8 mouse cellular contexts compared by ENCODE assay signal in the genomic region with DNA sequence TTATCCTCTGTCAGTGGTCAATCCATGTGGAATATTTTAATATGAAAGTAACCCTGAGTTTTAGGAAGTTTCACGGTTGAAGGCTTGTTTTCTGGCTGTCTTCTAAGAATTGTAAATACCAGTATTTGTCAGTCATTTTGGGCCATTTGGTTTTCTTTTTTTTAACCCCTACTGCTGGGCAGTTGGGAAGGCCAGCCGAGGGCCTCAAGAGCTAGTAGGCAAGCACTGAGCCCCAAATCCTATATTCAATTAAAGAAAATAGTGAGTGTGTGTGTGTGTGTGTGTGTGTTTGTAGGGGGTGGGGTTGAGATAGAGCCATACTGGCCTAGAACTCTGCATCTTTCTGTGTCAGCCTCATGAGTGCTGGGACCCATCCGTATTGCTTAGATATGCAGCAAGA. TPM values are rescaled to one million over a fixed set of nuclear protein-coding genes. Genes with fewer than 3 reads are reported as not detected.
DNase-seq lines count a peak whose midpoint lies in the region; ATAC-seq and TF ChIP-seq lines count a peak whose summit lies in the region.

No protein-coding gene starts in this region.

- H3K79me2 ChIP-seq in MEL (ENCODE audit: control insufficient read depth, insufficient read depth, low read length, poor library complexity), result peaks cover 59% of the 10 kb centered on the region
- H3K79me2 ChIP-seq in macrophage (ENCODE audit: inconsistent target), result peaks cover 60% of the 10 kb centered on the region

- H3K9me3 ChIP-seq in heart, embryonic 13.5 days, result no peaks in the 10 kb centered on the region
- H3K9me3 ChIP-seq in MEL (replicated peaks; ENCODE audit: insufficient read depth, low read length), result no peaks in the 10 kb centered on the region
- H3K9me3 ChIP-seq in hindbrain, embryonic 10.5 days, result no peaks in the 10 kb centered on the region

- H3K4me1 ChIP-seq in heart, embryonic 13.5 days, result peaks cover 19% of the 10 kb centered on the region
- H3K4me1 ChIP-seq in MEL (ENCODE audit: control insufficient read depth in 1 of 2, insufficient read depth in 2 of 2, low read length in 2 of 2), result peaks cover 0 to 12% of the 10 kb centered on the region in 2 experiments; a peak in 3 of 4 replicates
- peaks cover 13% of the 10 kb centered on the region for H3K4me1 ChIP-seq in hindbrain, embryonic 10.5 days (replicated peaks)

- no peak for TF ChIP-seq EP300 in MEL (IDR thresholded peaks at IDR 0.05; ENCODE audit: low read depth in 1 of 2, low read length in 2 of 2)

- peak overlapping the region; percentile 90 for H3K4me2 ChIP-seq in heart, embryonic 13.5 days

- DNase-seq in heart, adult 8-10 months (ENCODE audit: low spot score), result no peak
- no peak for DNase-seq in MEL (ENCODE audit: low read depth, low spot score)
- DNase-seq in hindbrain, embryonic 10.5 days (ENCODE audit: low spot score), result no peak
- no peak for DNase-seq in adrenal gland, postnatal 25 days
- DNase-seq in adrenal gland, postnatal 14 days, result no peak

- peak overlapping the region; percentile 98 for H3K9ac ChIP-seq in heart, embryonic 13.5 days
- peak overlapping the region; percentile 97 for H3K9ac ChIP-seq in MEL (ENCODE audit: control insufficient read depth, low read depth, low read length, poor library complexity, severe bottlenecking)

- no peaks in the 10 kb centered on the region for H3K27me3 ChIP-seq in heart, embryonic 13.5 days (replicated peaks)
- no peaks in the 10 kb centered on the region for H3K27me3 ChIP-seq in MEL (ENCODE audit: control insufficient read depth in 1 of 2, insufficient read depth in 2 of 2, low read length in 2 of 2)
- no peaks in the 10 kb centered on the region for H3K27me3 ChIP-seq in hindbrain, embryonic 10.5 days (ENCODE audit: insufficient read depth, poor library complexity, severe bottlenecking)

- H3K36me3 ChIP-seq in heart, embryonic 13.5 days, result peaks cover 31% of the 10 kb centered on the region
- H3K36me3 ChIP-seq in MEL (ENCODE audit: control insufficient read depth in 1 of 2, insufficient read depth in 2 of 2, low read length in 2 of 2) (peaks cover 15 to 19% of the 10 kb centered on the region in 2 experiments), macrophage (ENCODE audit: inconsistent target) (peaks cover 20% of the 10 kb centered on the region)
- H3K36me3 ChIP-seq in hindbrain, embryonic 10.5 days, result peaks cover 30% of the 10 kb centered on the region

- H3K4me3 ChIP-seq in heart, embryonic 13.5 days, result peak overlapping the region; percentile 97
- H3K4me3 ChIP-seq in MEL (ENCODE audit: control insufficient read depth in 1 of 2, insufficient read depth in 1 of 2, low read depth in 2 of 2, low read length in 2 of 2) (peak overlapping the region; percentile 96 to 99), macrophage (ENCODE audit: inconsistent target) (peak overlapping the region; percentile 89)
- peak overlapping the region; percentile 79 for H3K4me3 ChIP-seq in hindbrain, embryonic 10.5 days

- 56% methylated on average over 3 of the region's 3 CpGs for WGBS in heart, embryonic 13.5 days
- 77% methylated on average over 3 of the region's 3 CpGs for WGBS in hindbrain, embryonic 10.5 days
- 42% methylated on average over 3 of the region's 3 CpGs for WGBS in macrophage (ENCODE audit: missing documents)

- no peak for ATAC-seq in heart, embryonic 13.5 days (ENCODE audit: extremely low read depth, insufficient number of reproducible peaks, low FRiP score, low TSS enrichment)
- ATAC-seq in frontal cortex, adult (ENCODE audit: low TSS enrichment), result no peak

- TF ChIP-seq CTCF in MEL (IDR thresholded peaks at IDR 0.05 in 2 of 3, conservative IDR thresholded peaks at IDR 0.05 in 1 of 3; ENCODE audit: control insufficient read depth in 1 of 3, insufficient read depth in 1 of 3, low read depth in 2 of 3, low read length in 3 of 3, poor library complexity in 1 of 3, severe bottlenecking in 1 of 3), result no peak

- TF ChIP-seq POLR2A in MEL (IDR thresholded peaks at IDR 0.05; ENCODE audit: control insufficient read depth in 1 of 2, insufficient read depth in 1 of 2, low read depth in 1 of 2, low read length in 2 of 2, poor library complexity in 1 of 2), result no peak

- peak overlapping the region; percentile 98; the same call in 1 of the 2 replicates for H3K27ac ChIP-seq in heart, embryonic 13.5 days (replicated peaks)
- H3K27ac ChIP-seq in MEL (ENCODE audit: control insufficient read depth, low read depth, low read length), result no peak overlapping the region
- H3K27ac ChIP-seq in hindbrain, embryonic 10.5 days, result no peak overlapping the region
- peak overlapping the region; percentile 71; the same call in 1 of the 2 replicates for H3K27ac ChIP-seq in macrophage

- TF ChIP-seq RAD21 in MEL (IDR thresholded peaks at IDR 0.05; ENCODE audit: low read depth, low read length), result no peak

TF ChIP-seq in MEL, 35 proteins besides CTCF, POLR2A, EP300 and RAD21:
- no peak for TF ChIP-seq JUND (IDR thresholded peaks at IDR 0.05; ENCODE audit: low read depth, low read length)
- TF ChIP-seq GATA1 (IDR thresholded peaks at IDR 0.05; ENCODE audit: low read depth, low read length), result no peak
- TF ChIP-seq MYB (IDR thresholded peaks at IDR 0.05; ENCODE audit: low read depth, low read length), result no peak
- TF ChIP-seq ZKSCAN1 (IDR thresholded peaks at IDR 0.05; ENCODE audit: low read depth, low read length), result no peak
- TF ChIP-seq GABPA (IDR thresholded peaks at IDR 0.05; ENCODE audit: low read depth, low read length), result no peak
- no peak for TF ChIP-seq TAL1 (IDR thresholded peaks at IDR 0.05; ENCODE audit: low read length)
- TF ChIP-seq KAT2A (conservative IDR thresholded peaks at IDR 0.05; ENCODE audit: low read depth, low read length), result no peak
- TF ChIP-seq MAX (IDR thresholded peaks at IDR 0.05; ENCODE audit: low read length), result no peak
- TF ChIP-seq MYC (IDR thresholded peaks at IDR 0.05; ENCODE audit: low read depth, low read length), result no peak
- no peak for TF ChIP-seq SIN3A (IDR thresholded peaks at IDR 0.05; ENCODE audit: low read length)
- no peak for TF ChIP-seq POLR2AphosphoS2 (IDR thresholded peaks at IDR 0.05; ENCODE audit: low read length)
- TF ChIP-seq MXI1 (IDR thresholded peaks at IDR 0.05; ENCODE audit: low read depth, low read length), result no peak
TF ChIP-seq in MEL: peak in this region for 0.

RNA-seq across cellular contexts. Expression of gene Psma3, which starts 1.5 kb away (rescaled TPM):
- polyA plus RNA-seq in heart, embryonic 13.5 days (2015; fragmentation: Nextera tagmentation; extraction: Ambion mirVana), result 453 and 467 TPM in 2 replicates
- total RNA-seq in heart, adult 8-10 months (2022), result 100 to 1,000 TPM; 168 to 195 (median 176) TPM
- total RNA-seq in MEL (2012; rRNA removed), result 304 and 348 TPM in 2 replicates
- polyA plus RNA-seq in MEL (2012; ENCODE audit: insufficient read depth in 1 of 2, insufficient read length in 2 of 2, low read depth in 1 of 2, low replicate concordance in 2 of 2, missing spikeins in 1 of 2) (100 to 1,000 TPM in 1 of 2 experiments, not detected in 1; 295 TPM), macrophage (2018) (163 to 269 TPM (median 248 TPM) in 3 replicates)
- 605 and 630 TPM in 2 replicates for polyA plus RNA-seq in hindbrain, embryonic 10.5 days (2016; fragmentation: Nextera tagmentation; extraction: Ambion mirVana)
- total RNA-seq in macrophage (2018; cell fraction: chromatin; rRNA removed), result 100 to 1,000 TPM; 126 to 282 (median 203) TPM
- total RNA-seq in macrophage (2018; cell fraction: cytosol; rRNA removed), result 100 to 1,000 TPM; 131 to 253 (median 177) TPM
- 100 to 1,000 TPM; 100 to 256 (median 165) TPM for total RNA-seq in macrophage (2018; cell fraction: nucleus; rRNA removed)
- total RNA-seq in adrenal gland, postnatal 25 days (2021), result 332 and 408 TPM in 2 replicates
- 336 and 360 TPM in 2 replicates for total RNA-seq in adrenal gland, postnatal 14 days (2021)

RNA-seq across cellular contexts. Expression of gene Actr10, which starts 38.2 kb away (rescaled TPM):
- 181 and 194 TPM in 2 replicates for polyA plus RNA-seq in heart, embryonic 13.5 days (2015; fragmentation: Nextera tagmentation; extraction: Ambion mirVana)
- total RNA-seq in heart, adult 8-10 months (2022), result 100 to 1,000 TPM; 120 to 137 (median 129) TPM
- 78.7 and 87.9 TPM in 2 replicates for total RNA-seq in MEL (2012; rRNA removed)
- 100 to 1,000 TPM in 1 of 2 experiments, not detected in 1; 109 TPM for polyA plus RNA-seq in MEL (2012; ENCODE audit: insufficient read depth in 1 of 2, insufficient read length in 2 of 2, low read depth in 1 of 2, low replicate concordance in 2 of 2, missing spikeins in 1 of 2)
- polyA plus RNA-seq in hindbrain, embryonic 10.5 days (2016; fragmentation: Nextera tagmentation; extraction: Ambion mirVana), result 210 and 229 TPM in 2 replicates
- total RNA-seq in macrophage (2018; cell fraction: chromatin; rRNA removed), result 10 to 100 TPM; 23.9 to 69.5 (median 50.5) TPM
- total RNA-seq in macrophage (2018; cell fraction: cytosol; rRNA removed), result 10 to 100 TPM; 34.9 to 63.7 (median 44.0) TPM
- total RNA-seq in macrophage (2018; cell fraction: nucleus; rRNA removed), result 10 to 100 TPM; 22.7 to 52.6 (median 32.3) TPM
- 26.4 to 54.8 TPM (median 53.4 TPM) in 3 replicates for polyA plus RNA-seq in macrophage (2018)
- 183 and 197 TPM in 2 replicates for total RNA-seq in adrenal gland, postnatal 25 days (2021)
- 184 and 197 TPM in 2 replicates for total RNA-seq in adrenal gland, postnatal 14 days (2021)

RNA-seq across cellular contexts. Expression of gene Arid4a, which starts 39.9 kb away (rescaled TPM):
- polyA plus RNA-seq in heart, embryonic 13.5 days (2015; fragmentation: Nextera tagmentation; extraction: Ambion mirVana), result 24.3 and 24.8 TPM in 2 replicates
- total RNA-seq in heart, adult 8-10 months (2022), result 10 to 100 TPM; 11.1 to 15.3 (median 13.1) TPM
- total RNA-seq in MEL (2012; rRNA removed), result 6.7 and 7.2 TPM in 2 replicates
- polyA plus RNA-seq in MEL (2012; ENCODE audit: insufficient read depth in 1 of 2, insufficient read length in 2 of 2, low read depth in 1 of 2, low replicate concordance in 2 of 2, missing spikeins in 1 of 2) (10 to 100 TPM in 1 of 2 experiments, not detected in 1; 13.0 TPM), macrophage (2018) (17.8 to 50.5 TPM (median 26.8 TPM) in 3 replicates)
- 21.6 and 27.5 TPM in 2 replicates for polyA plus RNA-seq in hindbrain, embryonic 10.5 days (2016; fragmentation: Nextera tagmentation; extraction: Ambion mirVana)
- 100 to 1,000 TPM in 25 of 26 experiments, 10 to 100 TPM in 1; 89.8 to 317 (median 227) TPM for total RNA-seq in macrophage (2018; cell fraction: chromatin; rRNA removed)
- 10 to 100 TPM; 11.7 to 39.1 (median 31.2) TPM for total RNA-seq in macrophage (2018; cell fraction: cytosol; rRNA removed)
- 100 to 1,000 TPM in 7 of 26 experiments, 10 to 100 TPM in 19; 46.9 to 144 (median 92.7) TPM for total RNA-seq in macrophage (2018; cell fraction: nucleus; rRNA removed)
- 23.9 and 27.9 TPM in 2 replicates for total RNA-seq in adrenal gland, postnatal 25 days (2021)
- 24.8 and 27.5 TPM in 2 replicates for total RNA-seq in adrenal gland, postnatal 14 days (2021)

Comparison
In these comparisons a context has a peak if more than half of its experiments do, and no peak if none do; other contexts are left out.
1. H3K27ac ChIP-seq: peak in heart, embryonic 13.5 days (single experiment) and macrophage (single experiment); none in MEL (single experiment) and hindbrain, embryonic 10.5 days (single experiment).
2. Peak in every context shown above with its lines, with median percentiles within 50 percentile points of each other: H3K4me3 ChIP-seq.